Mouse (Mus musculus) bone marrow macrophage, adult 2 months (primary cell): Measurements from ENCODE around the gene Tex261.

Source experiments
- CTCF ChIP-seq: IDR thresholded peaks from 2 replicates; pipeline ENCODE4 v1.5.1; 2012; ENCODE audit warnings: low read depth, mild to moderate bottlenecking, low read length, moderate library complexity
- POLR2A ChIP-seq: IDR thresholded peaks from 2 replicates; pipeline ENCODE4 v1.6.1; 2012; ENCODE audit warnings: mild to moderate bottlenecking, low read depth, low read length, borderline replicate concordance

GRCm38 (mm10) chr6:83762344-83762743 lies 13.3 kb downstream of the Tex261 start, which contains the start of gene Ankrd53:
- TF ChIP-seq CTCF (no peak), POLR2A (no peak)
